Mouse (Mus musculus) heart, embryonic 10.5 days (tissue): ENCODE measurements at regions not wholly inside any gene's neighbourhood (a gene's known extent, or its start where the extent isn't known, plus 50 kb on each side); places are given as distances from the start of the nearest gene placed in this dataset.

Experiments
- DNase-seq: peaks from one replicate; pipeline ENCODE4 v3.0.0-alpha.2; 2017; ENCODE audit warnings: low spot score
- H3K27ac ChIP-seq: fragments of 300-500 bp; sonication (generic); 2 replicates; pipeline ENCODE4 v1.5.1; 2016; ENCODE audit warnings: mild to moderate bottlenecking
- H3K27me3 ChIP-seq: fragments of 300-500 bp; sonication (generic); 2 replicates; pipeline ENCODE4 v1.6.1; 2016; ENCODE audit warnings: mild to moderate bottlenecking; ENCODE audit not compliant: poor library complexity, insufficient read depth, severe bottlenecking
- H3K36me3 ChIP-seq: fragments of 300-500 bp; sonication (generic); 2 replicates; pipeline ENCODE4 v1.6.1; 2016; ENCODE audit warnings: mild to moderate bottlenecking, moderate library complexity
- H3K4me1 ChIP-seq: fragments of 300-500 bp; sonication (generic); 2 replicates; pipeline ENCODE4 v1.6.1; 2016; ENCODE audit warnings: mild to moderate bottlenecking
- H3K4me3 ChIP-seq: fragments of 300-500 bp; sonication (generic); 2 replicates; pipeline ENCODE4 v1.5.1; 2016; ENCODE audit warnings: mild to moderate bottlenecking, moderate library complexity
- H3K9me3 ChIP-seq: fragments of 300-500 bp; sonication (generic); 2 replicates; pipeline ENCODE4 v1.6.1; 2016; ENCODE audit warnings: mild to moderate bottlenecking, moderate library complexity
- WGBS: fragments of 180-500 bp; shearing (Covaris S2); methylation state at CpG from one replicate; pipeline ENCODE4 v1.1.7; 2016; 5-methylcytosine and 5-hydroxymethylcytosine counted together

DNA sequence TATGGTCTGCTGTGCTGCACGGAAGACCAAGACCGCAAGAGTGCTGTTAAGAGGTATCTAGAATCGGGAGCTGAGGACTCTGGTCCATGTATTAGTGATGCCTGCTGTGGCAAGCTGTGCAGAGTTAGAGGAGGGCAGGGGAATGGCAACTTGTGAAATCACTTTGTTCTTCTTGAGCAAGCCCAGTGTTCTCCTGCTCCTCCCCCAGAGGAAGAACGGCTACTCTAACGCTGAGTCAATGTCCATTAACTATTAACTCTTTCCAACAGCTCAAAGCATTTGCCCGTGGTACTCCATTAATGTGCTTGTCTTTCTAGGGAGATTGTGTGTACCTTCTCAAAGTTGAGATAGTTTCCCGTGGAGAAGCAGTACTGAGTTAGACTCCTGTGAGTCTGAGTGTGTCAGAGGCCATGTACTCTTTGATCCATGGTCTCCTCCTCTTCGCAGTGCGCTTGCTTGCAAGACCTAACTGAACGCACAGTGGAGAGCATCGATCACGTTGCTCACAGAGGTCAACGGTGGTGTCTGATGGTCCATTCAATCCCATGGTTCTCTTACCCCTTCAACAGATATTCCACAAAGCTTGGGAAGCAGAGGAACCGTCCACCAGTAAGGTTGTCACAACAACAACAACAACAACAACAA lies 542.7 kb downstream of the Ccdc171 start:
- Histone ChIP-seq H3K27me3 (no peaks in the 10 kb centered on the region), H3K4me3 (no peak overlapping the region), H3K27ac (no peak overlapping the region), H3K9me3 (no peaks in the 10 kb centered on the region), H3K36me3 (no peaks in the 10 kb centered on the region), H3K4me1 (peaks cover 22% of the 10 kb centered on the region)
- DNase-seq, result no peak
- 78% methylated on average over 14 of the region's 14 CpGs for WGBS

- 58% methylated on average over 11 of the region's 11 CpGs for WGBS
Measured at GRCm38 (mm10) chr4:84068947-84069663, 543.8 kb downstream of the Ccdc171 start.

DNA sequence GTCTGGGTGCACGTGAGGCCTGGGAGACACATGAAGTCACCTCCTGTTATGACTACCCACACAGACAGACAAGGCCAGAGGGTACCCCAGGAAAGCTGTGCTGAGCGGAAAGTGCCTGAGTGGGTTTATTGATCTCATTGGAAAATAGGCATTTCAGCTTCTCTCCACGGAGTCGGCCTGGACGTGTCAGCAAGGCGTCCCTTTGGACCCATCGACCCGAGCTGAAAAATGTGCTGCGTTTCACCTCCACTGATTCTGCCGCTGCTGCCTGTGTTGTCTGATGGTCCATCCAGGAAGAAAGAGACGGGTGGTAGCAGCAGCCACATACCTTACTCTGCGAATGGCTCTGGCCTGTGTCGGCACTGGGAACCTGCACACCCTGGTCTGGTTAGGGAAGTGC lies 544.3 kb downstream of the Ccdc171 start:
- no peaks in the 10 kb centered on the region for H3K27me3 ChIP-seq
- no peak overlapping the region for H3K27ac ChIP-seq
- WGBS, result 71% methylated on average over 13 of the region's 13 CpGs
- H3K4me1 ChIP-seq, result peaks cover 22% of the 10 kb centered on the region
- H3K9me3 ChIP-seq, result no peaks in the 10 kb centered on the region
- H3K4me3 ChIP-seq, result no peak overlapping the region
- no peak for DNase-seq
- no peaks in the 10 kb centered on the region for H3K36me3 ChIP-seq

More at GRCm38 (mm10) chr4:84068947-84069663, 543.8 kb downstream of the Ccdc171 start:
- no peaks in the 10 kb centered on the region for H3K27me3 ChIP-seq
- no peak overlapping the region for H3K27ac ChIP-seq
- no peak overlapping the region for H3K4me3 ChIP-seq
- H3K36me3 ChIP-seq, result no peaks in the 10 kb centered on the region
- no peak for DNase-seq
- peaks cover 22% of the 10 kb centered on the region for H3K4me1 ChIP-seq
- no peaks in the 10 kb centered on the region for H3K9me3 ChIP-seq

- Histone ChIP-seq H3K4me1 (peaks cover 22% of the 10 kb centered on the region), H3K36me3 (no peaks in the 10 kb centered on the region), H3K27me3 (no peaks in the 10 kb centered on the region), H3K9me3 (no peaks in the 10 kb centered on the region), H3K27ac (no peak overlapping the region), H3K4me3 (no peak overlapping the region)
- no peak for DNase-seq
- 61% methylated on average over 4 of the region's 4 CpGs for WGBS
Measured at GRCm38 (mm10) chr4:84070089-84070488, 544.7 kb downstream of the Ccdc171 start.

GRCm38 (mm10) chr4:84072096-84072495 lies 546.8 kb downstream of the Ccdc171 start:
- Histone ChIP-seq H3K9me3 (no peaks in the 10 kb centered on the region), H3K4me1 (peaks cover 13% of the 10 kb centered on the region; the same call in 1 of the 2 replicates), H3K4me3 (no peak overlapping the region), H3K27me3 (no peaks in the 10 kb centered on the region), H3K36me3 (no peaks in the 10 kb centered on the region), H3K27ac (no peak overlapping the region)
- no peak for DNase-seq
- WGBS, result 89% methylated on average over 5 of the region's 5 CpGs

DNA sequence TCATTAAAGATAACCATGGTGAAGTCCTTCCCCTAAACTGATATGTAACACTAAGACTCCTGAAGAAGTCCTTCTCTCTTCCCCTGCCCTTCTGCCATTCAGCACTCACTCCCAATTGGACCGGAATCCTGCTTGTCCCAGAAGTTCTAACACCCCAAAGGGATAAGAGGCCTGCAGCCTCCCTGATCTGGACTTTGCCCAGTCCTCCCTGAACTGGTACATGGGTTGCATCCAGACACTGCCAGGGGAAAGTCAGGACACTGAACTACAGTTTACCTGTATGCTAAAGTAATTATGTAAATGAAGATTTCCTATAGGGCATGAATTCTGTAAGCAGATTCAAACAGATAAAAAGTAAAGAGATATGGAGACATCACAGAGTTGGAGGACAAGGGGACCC lies 551.2 kb downstream of the Ccdc171 start:
- Histone ChIP-seq H3K4me1 (peaks cover 4% of the 10 kb centered on the region), H3K27ac (no peak overlapping the region), H3K27me3 (no peaks in the 10 kb centered on the region), H3K9me3 (no peaks in the 10 kb centered on the region), H3K36me3 (no peaks in the 10 kb centered on the region), H3K4me3 (no peak overlapping the region)
- 72% methylated on average over 1 of the region's 1 CpGs for WGBS
- no peak for DNase-seq

GRCm38 (mm10) chr4:84079516-84079915 lies 554.2 kb downstream of the Ccdc171 start:
- H3K36me3 ChIP-seq, result no peaks in the 10 kb centered on the region
- WGBS, result 82% methylated on average over 2 of the region's 2 CpGs

GRCm38 (mm10) chr4:84081518-84081917 lies 556.2 kb downstream of the Ccdc171 start:
- no peaks in the 10 kb centered on the region for H3K36me3 ChIP-seq
- H3K27me3 ChIP-seq, result no peaks in the 10 kb centered on the region
- no peak for DNase-seq
- no peak overlapping the region for H3K27ac ChIP-seq
- no peaks in the 10 kb centered on the region for H3K9me3 ChIP-seq
- no peak overlapping the region for H3K4me3 ChIP-seq
- H3K4me1 ChIP-seq, result peaks cover 4% of the 10 kb centered on the region
- WGBS, result 49% methylated on average over 7 of the region's 7 CpGs

More at GRCm38 (mm10) chr4:84079516-84079915, 554.2 kb downstream of the Ccdc171 start:
- H3K9me3 ChIP-seq, result no peaks in the 10 kb centered on the region
- no peak overlapping the region for H3K4me3 ChIP-seq
- no peak for DNase-seq
- no peak overlapping the region for H3K27ac ChIP-seq
- H3K4me1 ChIP-seq, result peaks cover 4% of the 10 kb centered on the region
- H3K27me3 ChIP-seq, result no peaks in the 10 kb centered on the region

DNA sequence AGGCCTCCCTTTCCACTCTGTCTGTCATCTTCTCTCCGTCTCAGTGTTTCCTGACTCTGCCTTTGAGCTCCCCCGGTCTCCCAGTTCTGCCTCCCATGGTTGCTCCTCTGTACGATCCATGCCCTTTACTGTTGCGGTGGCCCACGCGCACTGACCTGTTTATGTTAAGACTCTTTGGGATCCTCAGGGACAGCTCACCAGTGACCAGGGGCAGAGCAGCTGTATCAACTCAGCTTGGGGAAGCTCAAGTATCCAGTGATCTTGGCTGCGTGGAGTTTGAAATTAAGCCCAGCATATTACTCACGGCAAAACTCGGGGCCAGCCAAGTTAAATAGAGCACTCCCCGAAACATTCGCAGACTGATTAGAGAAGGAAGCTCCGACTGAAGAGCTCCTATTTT lies 562.8 kb downstream of the Ccdc171 start:
- Histone ChIP-seq H3K4me3 (no peak overlapping the region), H3K9me3 (no peaks in the 10 kb centered on the region), H3K27ac (no peak overlapping the region), H3K4me1 (peaks cover 13% of the 10 kb centered on the region), H3K36me3 (no peaks in the 10 kb centered on the region), H3K27me3 (no peaks in the 10 kb centered on the region)
- 83% methylated on average over 12 of the region's 12 CpGs for WGBS
- no peak for DNase-seq

DNA sequence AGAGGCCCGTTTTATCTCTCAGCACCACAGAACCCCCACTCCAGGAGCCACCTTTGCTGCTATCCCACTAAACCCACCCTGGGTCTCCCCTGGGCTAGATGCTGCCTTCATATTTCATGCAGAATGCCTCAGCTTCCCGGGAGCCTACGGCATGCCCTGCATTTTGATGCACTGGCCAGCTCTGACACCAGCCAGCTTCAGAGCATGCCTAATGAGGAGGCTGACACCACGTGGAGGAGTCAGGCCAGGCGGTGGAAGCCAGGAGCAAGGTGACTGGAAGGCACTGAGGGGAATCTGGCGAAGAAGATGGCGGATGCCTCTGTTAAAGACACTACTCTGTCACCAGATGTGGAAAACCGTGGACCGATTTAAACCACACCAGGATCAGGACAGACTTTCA lies 567.2 kb downstream of the Ccdc171 start:
- WGBS, result 55% methylated on average over 9 of the region's 9 CpGs
- Histone ChIP-seq H3K27ac (peak overlapping the region; percentile 44), H3K36me3 (no peaks in the 10 kb centered on the region), H3K27me3 (no peaks in the 10 kb centered on the region), H3K9me3 (no peaks in the 10 kb centered on the region), H3K4me1 (peaks cover 19% of the 10 kb centered on the region), H3K4me3 (no peak overlapping the region)
- DNase-seq, result no peak

DNA sequence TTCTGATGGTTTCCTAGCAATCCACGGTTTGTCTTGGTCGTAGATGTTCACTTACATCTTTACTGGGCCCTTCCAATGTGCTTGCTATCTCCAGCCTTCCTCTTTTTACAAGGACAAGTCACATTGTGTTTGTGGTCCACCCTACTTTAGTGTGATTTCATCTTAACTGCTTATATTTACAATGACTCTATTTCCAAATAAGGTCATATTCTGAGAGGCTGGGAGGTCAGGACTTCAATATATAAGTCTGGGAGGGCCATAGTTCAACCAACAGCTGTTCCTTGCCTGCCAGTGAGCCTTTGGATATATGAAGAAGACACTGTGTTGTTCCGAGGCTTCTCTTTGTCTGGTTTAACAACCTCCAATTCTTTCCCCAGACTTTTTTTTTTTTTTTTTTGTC lies 569.9 kb downstream of the Ccdc171 start:
- H3K27ac ChIP-seq, result no peak overlapping the region
- H3K27me3 ChIP-seq, result no peaks in the 10 kb centered on the region
- H3K4me1 ChIP-seq, result peaks cover 17% of the 10 kb centered on the region
- H3K4me3 ChIP-seq, result no peak overlapping the region
- DNase-seq, result no peak
- no peaks in the 10 kb centered on the region for H3K9me3 ChIP-seq
- 81% methylated on average over 3 of the region's 3 CpGs for WGBS
- no peaks in the 10 kb centered on the region for H3K36me3 ChIP-seq

- Histone ChIP-seq H3K9me3 (no peaks in the 10 kb centered on the region), H3K36me3 (no peaks in the 10 kb centered on the region), H3K4me3 (no peak overlapping the region), H3K4me1 (peaks cover 14% of the 10 kb centered on the region), H3K27me3 (no peaks in the 10 kb centered on the region), H3K27ac (no peak overlapping the region)
- DNase-seq, result no peak
- 83% methylated on average over 4 of the region's 4 CpGs for WGBS
Measured at GRCm38 (mm10) chr4:84096081-84096480, 570.7 kb downstream of the Ccdc171 start.

DNA sequence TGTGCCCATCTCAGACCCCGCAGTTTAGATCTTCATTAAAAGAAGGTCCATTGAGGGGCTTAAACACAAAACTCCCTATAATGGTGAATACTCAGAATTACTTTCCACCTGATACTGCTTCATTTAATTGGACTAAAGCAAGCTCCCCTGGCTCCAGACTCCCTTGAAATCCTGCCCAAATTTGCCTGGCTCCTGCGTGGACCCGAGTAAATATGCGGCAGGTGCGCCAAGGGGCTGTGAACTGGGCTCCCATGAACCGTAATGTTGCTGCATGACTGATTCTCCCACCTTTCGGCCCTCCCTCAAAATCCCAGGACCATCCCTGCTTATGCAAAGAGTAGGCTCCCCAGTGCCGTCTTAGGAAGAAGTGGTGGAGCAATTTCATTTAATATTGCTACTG lies 573.7 kb downstream of the Ccdc171 start:
- 0 out of 2 replicates have a peak, but pooled peaks cover 6% of the 10 kb centered on the region for H3K4me1 ChIP-seq

More for the DNA sequence above, 573.7 kb downstream of the Ccdc171 start:
- no peak overlapping the region for H3K27ac ChIP-seq
- H3K36me3 ChIP-seq, result no peaks in the 10 kb centered on the region
- H3K4me3 ChIP-seq, result no peak overlapping the region
- H3K9me3 ChIP-seq, result no peaks in the 10 kb centered on the region
- no peaks in the 10 kb centered on the region for H3K27me3 ChIP-seq
- WGBS, result 85% methylated on average over 8 of the region's 8 CpGs
- no peak for DNase-seq
